Mouse (Mus musculus) layer of hippocampus, adult 9-10 months (tissue): Measurements from ENCODE around the gene Igdcc3.
A peak's percentile ranks its signal among the peaks of the same experiment; 100 is the strongest.

ENCODE experiments used
- DNase-seq: peaks from one replicate; pipeline ENCODE4 v3.0.0; 2022; ENCODE audit warnings: low spot score

Gene Igdcc3

GRCm38 (mm10) chr9:65177497-65177896 is 36.5 kb downstream of the Igdcc3 start:
- DNase-seq = no peak

GRCm38 (mm10) chr9:65177912-65178311 is 36.9 kb downstream of the Igdcc3 start:
- no peak for DNase-seq

- DNase-seq = no peak
Observed at GRCm38 (mm10) chr9:65178336-65179213, 37.6 kb downstream of the Igdcc3 start.

GRCm38 (mm10) chr9:65179817-65180624 is 39.0 kb downstream of the Igdcc3 start:
- DNase-seq = no peak

GRCm38 (mm10) chr9:65188599-65188998 is 47.6 kb downstream of the Igdcc3 start:
- peak; percentile 92 for DNase-seq

- no peak for DNase-seq
Observed at GRCm38 (mm10) chr9:65190306-65190705, 49.3 kb downstream of the Igdcc3 start.

- DNase-seq = no peak
Observed at GRCm38 (mm10) chr9:65191389-65191754, 50.4 kb downstream of the Igdcc3 start.

- no peak for DNase-seq
Observed at GRCm38 (mm10) chr9:65191755-65192469, 50.9 kb downstream of the Igdcc3 start.

- DNase-seq = no peak
Observed at GRCm38 (mm10) chr9:65193214-65193613, 52.2 kb downstream of the Igdcc3 start.

- DNase-seq = no peak
Observed at GRCm38 (mm10) chr9:65195053-65195452, 54.1 kb downstream of the Igdcc3 start, which contains the start of gene Parp16. Parp16 (plus strand) TSS chr9:65195353.

GRCm38 (mm10) chr9:65195621-65195981 is 54.6 kb downstream of the Igdcc3 start:
- DNase-seq = no peak

GRCm38 (mm10) chr9:65195982-65196737 is 55.2 kb downstream of the Igdcc3 start:
- no peak for DNase-seq

- peak; percentile 96 for DNase-seq
Observed at GRCm38 (mm10) chr9:65196738-65197569, 56.0 kb downstream of the Igdcc3 start.

- DNase-seq = no peak
Observed at GRCm38 (mm10) chr9:65197826-65198225, 56.8 kb downstream of the Igdcc3 start.

- no peak for DNase-seq
Observed at GRCm38 (mm10) chr9:65199723-65200122, 58.7 kb downstream of the Igdcc3 start.

- DNase-seq = no peak
Observed at GRCm38 (mm10) chr9:65200606-65201005, 59.6 kb downstream of the Igdcc3 start.

- no peak for DNase-seq
Observed at GRCm38 (mm10) chr9:65201021-65201380, 60.0 kb downstream of the Igdcc3 start.

GRCm38 (mm10) chr9:65201381-65202164 is 60.6 kb downstream of the Igdcc3 start:
- DNase-seq = peak; percentile 95

GRCm38 (mm10) chr9:65202165-65202754 is 61.3 kb downstream of the Igdcc3 start:
- no peak for DNase-seq
